Mouse (Mus musculus) Muller cell, postnatal 12 days (primary cell): Measurements from ENCODE around the gene Flot2.
"Not testable (repeated sequence)": the region's sequence is repeated elsewhere in the genome, so short reads cannot be mapped to it uniquely, and the experiment has no call there.

Experiments used
- DNase-seq: peaks from one replicate; pipeline ENCODE4 v3.0.0-alpha.2; 2015; ENCODE audit errors: inconsistent ontology term

Gene Flot2

GRCm38 (mm10) chr11:78037831-78038752 is at the start of gene Flot2:
Flot2 (plus strand) TSS chr11:78037931.
- peak; percentile 78 for DNase-seq

GRCm38 (mm10) chr11:77989071-77989690 is 48.5 kb upstream of the Flot2 start:
- no peak for DNase-seq

- DNase-seq = no peak
These were observed 42.2 kb upstream of the Flot2 start for GRCm38 (mm10) chr11:77995556-77995955.

- no peak for DNase-seq
These were observed 31.3 kb upstream of the Flot2 start for GRCm38 (mm10) chr11:78006446-78006845.

GRCm38 (mm10) chr11:78019676-78020075 is 18.1 kb upstream of the Flot2 start:
- DNase-seq = peak; percentile 63

- no peak for DNase-seq
These were observed 14.1 kb upstream of the Flot2 start for GRCm38 (mm10) chr11:78023607-78024006.

- DNase-seq = no peak
These were observed 8.5 kb upstream of the Flot2 start for GRCm38 (mm10) chr11:78029240-78029639.

- no peak for DNase-seq
These were observed 7.1 kb upstream of the Flot2 start for GRCm38 (mm10) chr11:78030600-78030999.

GRCm38 (mm10) chr11:78031389-78031788 is 6.3 kb upstream of the Flot2 start:
- DNase-seq = no peak

GRCm38 (mm10) chr11:78031947-78032808 is 5.6 kb upstream of the Flot2 start, which contains the start of gene Dhrs13:
Dhrs13 (plus strand) TSS chr11:78032280.
- peak; percentile 95 for DNase-seq

- DNase-seq = no peak
These were observed 4.9 kb upstream of the Flot2 start for GRCm38 (mm10) chr11:78032809-78033195.

GRCm38 (mm10) chr11:78033931-78034617 is 3.7 kb upstream of the Flot2 start:
- DNase-seq = no peak

GRCm38 (mm10) chr11:78036791-78037190 is 940 bp upstream of the Flot2 start:
- DNase-seq = no peak

- DNase-seq = no peak
These were observed 3.1 kb downstream of the Flot2 start for GRCm38 (mm10) chr11:78040878-78041277.

GRCm38 (mm10) chr11:78042290-78042870 is 4.6 kb downstream of the Flot2 start:
- DNase-seq = not testable (repeated sequence)

GRCm38 (mm10) chr11:78044758-78045251 is 7.1 kb downstream of the Flot2 start:
- peak; percentile 83 for DNase-seq

- not testable (repeated sequence) for DNase-seq
These were observed 10.9 kb downstream of the Flot2 start for GRCm38 (mm10) chr11:78048637-78049036.

- no peak for DNase-seq
These were observed 15.3 kb downstream of the Flot2 start for GRCm38 (mm10) chr11:78053078-78053477.

GRCm38 (mm10) chr11:78056946-78057345 is 19.2 kb downstream of the Flot2 start:
- no peak for DNase-seq

- DNase-seq = peak; percentile 83
These were observed 22.4 kb downstream of the Flot2 start for GRCm38 (mm10) chr11:78059833-78060757.
